Mouse (Mus musculus): ENCODE results near the gene Rnf40. TPM values are rescaled to one million over a fixed set of nuclear protein-coding genes. Genes with fewer than 3 reads are reported as not detected.
A peak's percentile ranks its signal among the peaks of the same experiment; 100 is the strongest.

Rnf40 gene
- polyA plus RNA-seq, 1 experiment, result 32.2 TPM

DNA sequence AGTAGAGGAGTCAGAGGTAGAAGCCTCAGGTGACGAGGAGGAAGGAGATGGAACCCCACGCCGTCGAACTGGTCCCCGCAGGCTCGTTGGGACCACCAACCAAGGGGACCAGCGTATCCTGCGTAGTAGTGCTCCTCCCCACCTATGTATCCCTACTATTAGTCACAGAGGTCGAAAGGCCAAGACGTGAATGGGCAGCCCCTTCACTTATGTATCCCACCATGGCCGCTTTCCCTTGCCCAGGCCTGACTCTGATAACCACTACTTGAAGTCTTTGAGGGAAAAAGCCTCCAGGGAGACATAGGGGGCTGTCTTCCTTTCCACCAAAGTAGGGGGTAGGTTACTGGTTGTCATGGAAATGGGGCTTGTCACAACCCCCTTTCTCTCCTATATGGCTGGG lies 28.0 kb upstream of the Rnf40 start:
- no peak overlapping the region for H3ac ChIP-seq (ENCODE audit: control insufficient read depth, insufficient read length)
- TF ChIP-seq REST (IDR thresholded peaks at IDR 0.05; ENCODE audit: insufficient read depth, insufficient read length) (no peak), SRF (IDR thresholded peaks at IDR 0.05; ENCODE audit: control insufficient read depth, insufficient read length, low read depth) (no peak), MAX (IDR thresholded peaks at IDR 0.05; ENCODE audit: low read depth) (no peak), MYOD1 (IDR thresholded peaks at IDR 0.05; ENCODE audit: control insufficient read depth in 1 of 3, insufficient read length in 2 of 3, low read depth in 2 of 3) (no peak), E2F4 (IDR thresholded peaks at IDR 0.05; ENCODE audit: insufficient read depth) (no peak), USF1 (IDR thresholded peaks at IDR 0.05; ENCODE audit: low read depth) (no peak), TCF3 (IDR thresholded peaks at IDR 0.05; ENCODE audit: insufficient read length, low read depth) (no peak), CEBPB (IDR thresholded peaks at IDR 0.05; ENCODE audit: insufficient read depth, poor library complexity, severe bottlenecking) (no peak), POLR2A (IDR thresholded peaks at IDR 0.05; ENCODE audit: insufficient read length, low read depth) (no peak)
- H3K79me2 ChIP-seq (ENCODE audit: control insufficient read depth, insufficient read depth), result no peaks in the 10 kb centered on the region
- H3K4me2 ChIP-seq (ENCODE audit: low read depth), result no peak overlapping the region
- no peak overlapping the region for H3K4me3 ChIP-seq
- H3K27me3 ChIP-seq (ENCODE audit: control insufficient read depth, insufficient read depth, insufficient read length), result no peaks in the 10 kb centered on the region
- peaks cover 34% of the 10 kb centered on the region for H3K36me3 ChIP-seq (ENCODE audit: control insufficient read depth, insufficient read depth)

- Histone ChIP-seq H3K36me3 (ENCODE audit: control insufficient read depth, insufficient read depth) (peaks cover 35% of the 10 kb centered on the region), H3K79me2 (ENCODE audit: control insufficient read depth, insufficient read depth) (no peaks in the 10 kb centered on the region), H3ac (ENCODE audit: control insufficient read depth, insufficient read length) (no peak within 1 kb of the TSS), H3K4me3 (no peak within 1 kb of the TSS), H3K27me3 (ENCODE audit: control insufficient read depth, insufficient read depth, insufficient read length) (no peaks in the 10 kb centered on the region), H3K4me2 (ENCODE audit: low read depth) (no peak within 1 kb of the TSS)
- TF ChIP-seq MYOD1 (IDR thresholded peaks at IDR 0.05; ENCODE audit: control insufficient read depth in 1 of 3, insufficient read length in 2 of 3, low read depth in 2 of 3), result no peak
- no peak for TF ChIP-seq POLR2AphosphoS2 (IDR thresholded peaks at IDR 0.05; ENCODE audit: insufficient read length, low read depth)
- no peak for TF ChIP-seq CEBPB (IDR thresholded peaks at IDR 0.05; ENCODE audit: insufficient read depth, poor library complexity, severe bottlenecking)
- TF ChIP-seq E2F4 (IDR thresholded peaks at IDR 0.05; ENCODE audit: insufficient read depth), result no peak
Observed at GRCm38 (mm10) chr7:127561340-127561858, 27.2 kb upstream of the Rnf40 start, which contains the start of gene Tmem265. Tmem265 (plus strand) TSS chr7:127561390.

- no peak overlapping the region for H3ac ChIP-seq (ENCODE audit: control insufficient read depth, insufficient read length)
- no peaks in the 10 kb centered on the region for H3K79me2 ChIP-seq (ENCODE audit: control insufficient read depth, insufficient read depth)
- H3K27me3 ChIP-seq (ENCODE audit: control insufficient read depth, insufficient read depth, insufficient read length), result no peaks in the 10 kb centered on the region
- no peak overlapping the region for H3K4me3 ChIP-seq
- H3K4me2 ChIP-seq (ENCODE audit: low read depth), result no peak overlapping the region
- peaks cover 19% of the 10 kb centered on the region for H3K36me3 ChIP-seq (ENCODE audit: control insufficient read depth, insufficient read depth)
- TF ChIP-seq POLR2AphosphoS2 (IDR thresholded peaks at IDR 0.05; ENCODE audit: insufficient read length, low read depth) (peak; percentile 19), MYOG (IDR thresholded peaks at IDR 0.05; ENCODE audit: control insufficient read depth in 1 of 3, insufficient read depth in 1 of 3, insufficient read length in 2 of 3, low read depth in 2 of 3) (no peak)
Observed at GRCm38 (mm10) chr7:127564381-127565150, 24.0 kb upstream of the Rnf40 start.

GRCm38 (mm10) chr7:127572895-127573471 lies 15.6 kb upstream of the Rnf40 start, which contains the start of gene Phkg2:
Phkg2 (plus strand) TSS chr7:127573340.
- Histone ChIP-seq H3K79me2 (ENCODE audit: control insufficient read depth, insufficient read depth) (peaks cover 12% of the 10 kb centered on the region), H3K4me2 (ENCODE audit: low read depth) (peak within 1 kb of the TSS; percentile 94), H3ac (ENCODE audit: control insufficient read depth, insufficient read length) (peak within 1 kb of the TSS; percentile 25), H3K36me3 (ENCODE audit: control insufficient read depth, insufficient read depth) (no peaks in the 10 kb centered on the region), H3K27me3 (ENCODE audit: control insufficient read depth, insufficient read depth, insufficient read length) (no peaks in the 10 kb centered on the region), H3K4me3 (peak within 1 kb of the TSS; percentile 59)
- TF ChIP-seq TCF3 (IDR thresholded peaks at IDR 0.05; ENCODE audit: insufficient read length, low read depth) (no peak), POLR2AphosphoS2 (IDR thresholded peaks at IDR 0.05; ENCODE audit: insufficient read length, low read depth) (peak; percentile 61), REST (IDR thresholded peaks at IDR 0.05; ENCODE audit: insufficient read depth, insufficient read length) (no peak), MYOG (IDR thresholded peaks at IDR 0.05; ENCODE audit: control insufficient read depth in 1 of 3, insufficient read depth in 1 of 3, insufficient read length in 2 of 3, low read depth in 2 of 3) (no peak), MYOD1 (IDR thresholded peaks at IDR 0.05; ENCODE audit: control insufficient read depth in 1 of 3, insufficient read length in 2 of 3, low read depth in 2 of 3) (no peak), E2F4 (IDR thresholded peaks at IDR 0.05; ENCODE audit: insufficient read depth) (no peak), POLR2A (IDR thresholded peaks at IDR 0.05; ENCODE audit: insufficient read length, low read depth) (peak; percentile 68), TCF12 (IDR thresholded peaks at IDR 0.05; ENCODE audit: insufficient read depth, poor library complexity, severe bottlenecking) (no peak), MAX (IDR thresholded peaks at IDR 0.05; ENCODE audit: low read depth) (no peak), SRF (IDR thresholded peaks at IDR 0.05; ENCODE audit: control insufficient read depth, insufficient read length, low read depth) (peak; percentile 61)

DNA sequence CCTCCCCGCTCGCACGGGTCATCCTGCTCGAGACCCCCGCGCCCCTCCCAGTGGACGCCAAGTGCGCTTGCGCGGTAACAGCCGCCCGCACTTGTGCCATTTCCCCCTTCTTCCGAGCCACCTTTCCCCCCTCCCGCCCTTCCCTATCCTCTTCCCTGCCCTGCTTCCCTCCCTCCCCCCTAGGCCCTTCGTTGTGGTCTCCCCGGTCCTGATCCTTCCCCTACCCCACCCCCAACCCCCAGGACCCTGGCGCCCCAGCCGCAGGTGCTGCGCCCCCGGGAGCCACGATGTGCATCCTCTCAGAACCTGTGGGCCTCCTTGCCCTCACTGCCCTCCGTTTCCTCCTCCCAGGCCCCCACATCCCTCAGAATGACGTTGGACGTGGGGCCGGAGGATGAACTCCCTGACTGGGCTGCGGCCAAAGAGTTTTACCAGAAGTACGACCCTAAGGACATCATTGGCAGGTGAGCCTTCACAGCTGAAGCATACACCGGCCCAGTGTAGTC lies 15.0 kb upstream of the Rnf40 start:
- peak overlapping the region; percentile 94 for H3K4me2 ChIP-seq (ENCODE audit: low read depth)
- H3K4me3 ChIP-seq, result peak overlapping the region; percentile 59
- H3K79me2 ChIP-seq (ENCODE audit: control insufficient read depth, insufficient read depth), result peaks cover 12% of the 10 kb centered on the region
- peaks cover 3% of the 10 kb centered on the region for H3K36me3 ChIP-seq (ENCODE audit: control insufficient read depth, insufficient read depth)
- no peaks in the 10 kb centered on the region for H3K27me3 ChIP-seq (ENCODE audit: control insufficient read depth, insufficient read depth, insufficient read length)
- TF ChIP-seq POLR2A (IDR thresholded peaks at IDR 0.05; ENCODE audit: insufficient read length, low read depth), result no peak
- TF ChIP-seq REST (IDR thresholded peaks at IDR 0.05; ENCODE audit: insufficient read depth, insufficient read length), result no peak
- no peak for TF ChIP-seq TCF12 (IDR thresholded peaks at IDR 0.05; ENCODE audit: insufficient read depth, poor library complexity, severe bottlenecking)
- no peak for TF ChIP-seq MYOG (IDR thresholded peaks at IDR 0.05; ENCODE audit: control insufficient read depth in 1 of 3, insufficient read depth in 1 of 3, insufficient read length in 2 of 3, low read depth in 2 of 3)
- TF ChIP-seq MAX (IDR thresholded peaks at IDR 0.05; ENCODE audit: low read depth), result no peak
- no peak for TF ChIP-seq TCF3 (IDR thresholded peaks at IDR 0.05; ENCODE audit: insufficient read length, low read depth)
- no peak for TF ChIP-seq CEBPB (IDR thresholded peaks at IDR 0.05; ENCODE audit: insufficient read depth, poor library complexity, severe bottlenecking)
- no peak for TF ChIP-seq E2F4 (IDR thresholded peaks at IDR 0.05; ENCODE audit: insufficient read depth)
- TF ChIP-seq SRF (IDR thresholded peaks at IDR 0.05; ENCODE audit: control insufficient read depth, insufficient read length, low read depth), result no peak
- no peak for TF ChIP-seq POLR2AphosphoS2 (IDR thresholded peaks at IDR 0.05; ENCODE audit: insufficient read length, low read depth)
- no peak for TF ChIP-seq MYOD1 (IDR thresholded peaks at IDR 0.05; ENCODE audit: control insufficient read depth in 1 of 3, insufficient read length in 2 of 3, low read depth in 2 of 3)
- TF ChIP-seq USF1 (IDR thresholded peaks at IDR 0.05; ENCODE audit: low read depth), result no peak
- peak overlapping the region; percentile 25 for H3ac ChIP-seq (ENCODE audit: control insufficient read depth, insufficient read length)
